Mouse (Mus musculus): Measurements from ENCODE around the gene Asphd1. TPM values are rescaled to one million over a fixed set of nuclear protein-coding genes. Genes with fewer than 3 reads are reported as not detected.
A peak's percentile ranks its signal among the peaks of the same experiment; 100 is the strongest.
"Not testable (repeated sequence)": the region's sequence is repeated elsewhere in the genome, so short reads cannot be mapped to it uniquely, and the experiment has no call there.

The Asphd1 gene
- total RNA-seq, 2 experiments from 2014 or later: not detected

DNA sequence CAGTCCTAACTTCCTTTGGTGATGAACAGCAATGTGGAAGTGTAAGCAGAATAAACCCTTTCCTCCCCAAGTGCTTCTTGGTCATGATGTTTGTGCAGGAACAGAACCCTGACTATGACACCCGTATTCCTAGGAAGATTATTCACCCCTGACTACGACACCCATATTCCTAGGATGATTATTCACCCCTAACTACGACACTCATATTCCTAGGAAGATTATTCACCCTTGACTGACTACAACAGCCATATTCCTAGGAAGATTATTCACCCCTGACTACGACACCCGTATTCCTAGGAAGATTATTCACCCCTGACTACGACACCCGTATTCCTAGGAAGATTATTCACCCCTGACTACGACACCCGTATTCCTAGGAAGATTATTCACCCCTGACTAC is 49.6 kb downstream of the Asphd1 start:
- not testable (repeated sequence) for ATAC-seq (replicated peaks; ENCODE audit: low FRiP score, low TSS enrichment, poor library complexity, severe bottlenecking)

GRCm38 (mm10) chr7:126898102-126898990 is 51.0 kb downstream of the Asphd1 start:
- peak; percentile 94 for ATAC-seq (replicated peaks; ENCODE audit: low FRiP score, low TSS enrichment, poor library complexity, severe bottlenecking)

DNA sequence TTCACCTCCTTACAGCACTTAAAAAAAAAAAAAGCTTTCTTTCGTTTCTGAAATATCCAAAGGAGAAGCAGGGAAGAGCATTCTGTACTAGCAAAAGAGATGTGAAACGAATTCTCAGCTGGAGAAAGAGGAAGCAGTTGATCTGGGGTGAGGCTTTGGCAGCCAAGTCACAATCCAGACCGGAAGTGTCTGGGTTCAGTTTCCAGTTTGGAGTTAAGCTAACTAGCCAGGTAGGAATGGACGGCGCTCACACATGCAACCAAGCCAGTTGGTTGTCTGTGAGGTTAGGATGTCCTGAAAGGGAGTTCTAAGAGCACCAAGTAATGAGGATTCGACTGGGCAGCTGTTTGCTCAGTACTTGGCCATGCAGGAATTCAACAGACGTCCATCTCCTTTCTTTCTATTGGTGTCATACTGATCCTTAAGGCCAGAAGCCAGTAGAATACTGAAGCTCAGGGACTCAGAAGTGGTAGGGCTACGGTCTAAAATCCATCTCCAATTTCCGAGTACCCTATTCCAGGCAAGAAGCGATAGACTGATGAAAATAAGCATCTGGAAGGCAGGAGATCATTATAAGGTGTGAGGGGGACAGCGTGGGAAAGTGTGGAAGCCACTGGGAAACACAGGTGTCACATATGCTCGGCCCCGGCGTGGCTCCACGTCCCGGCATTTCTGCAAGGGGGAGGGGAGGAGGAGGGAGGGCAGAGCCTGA is 51.8 kb downstream of the Asphd1 start:
- peak; percentile 72 for ATAC-seq (replicated peaks; ENCODE audit: low FRiP score, low TSS enrichment, poor library complexity, severe bottlenecking)

DNA sequence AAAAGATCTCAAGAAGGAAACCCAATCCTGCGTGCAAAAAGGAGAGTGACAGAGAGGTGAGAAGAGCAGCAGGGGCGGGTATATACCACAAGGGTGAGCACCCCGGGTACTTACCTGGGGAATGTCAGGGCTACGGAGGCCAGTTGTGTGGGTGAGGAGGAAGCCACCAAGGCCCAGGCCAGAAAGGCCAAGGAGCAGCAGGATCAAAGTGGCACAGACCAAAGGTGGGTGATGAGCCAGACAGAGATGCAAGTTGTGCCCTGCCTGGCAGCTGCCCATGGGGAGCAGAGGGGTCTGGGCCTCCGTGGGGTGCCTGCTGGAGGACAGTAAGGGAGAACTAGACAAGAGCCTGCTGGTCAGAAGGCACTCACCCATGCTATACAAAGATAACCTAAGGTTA is 52.5 kb downstream of the Asphd1 start:
- no peak for ATAC-seq (replicated peaks; ENCODE audit: low FRiP score, low TSS enrichment, poor library complexity, severe bottlenecking)

Other genes with a start within 250 kb of the Asphd1 start
- 31.8 and 35.5 TPM in 2 replicates for gene Coro1a, start 241.8 kb downstream of the Asphd1 start, total RNA-seq (2014; fragmentation: Nextera tagmentation)
- 40.7 and 41.2 TPM in 2 replicates for gene Coro1a, start 241.8 kb downstream of the Asphd1 start, total RNA-seq (2017)
- 41.0 and 45.1 TPM in 2 replicates for gene Mapk3, start 190.0 kb downstream of the Asphd1 start, total RNA-seq (2014; fragmentation: Nextera tagmentation)
- gene Mapk3, start 190.0 kb downstream of the Asphd1 start, total RNA-seq (2017): 17.5 and 20.1 TPM in 2 replicates
- gene Gdpd3, start 183.2 kb downstream of the Asphd1 start, total RNA-seq (2014; fragmentation: Nextera tagmentation): 0.26 and 2.5 TPM in 2 replicates
- gene Gdpd3, start 183.2 kb downstream of the Asphd1 start, total RNA-seq (2017): 0.09 TPM in 1 of 2 replicates, not detected in the other
- gene Ypel3, start 172.6 kb downstream of the Asphd1 start, total RNA-seq (2014; fragmentation: Nextera tagmentation): 26.6 and 40.6 TPM in 2 replicates
- 20.2 and 22.6 TPM in 2 replicates for gene Ypel3, start 172.6 kb downstream of the Asphd1 start, total RNA-seq (2017)
- 0.69 and 3.1 TPM in 2 replicates for gene Tbx6, start 168.1 kb downstream of the Asphd1 start, total RNA-seq (2014; fragmentation: Nextera tagmentation)
- gene Tbx6, start 168.1 kb downstream of the Asphd1 start, total RNA-seq (2017): not detected in 2 replicates
- 176 and 189 TPM in 2 replicates for gene Ppp4c, start 157.1 kb downstream of the Asphd1 start, total RNA-seq (2014; fragmentation: Nextera tagmentation)
- gene Ppp4c, start 157.1 kb downstream of the Asphd1 start, total RNA-seq (2017): 104 and 127 TPM in 2 replicates
- 0.61 TPM in 1 of 2 replicates, not detected in the other for gene Fam57b, start 151.9 kb downstream of the Asphd1 start, total RNA-seq (2014; fragmentation: Nextera tagmentation)
- gene Fam57b, start 151.9 kb downstream of the Asphd1 start, total RNA-seq (2017): 0.42 TPM in 1 of 2 replicates, not detected in the other
- not detected in 2 replicates for gene 4930451I11Rik, start 117.9 kb downstream of the Asphd1 start, total RNA-seq (2014; fragmentation: Nextera tagmentation)
- not detected in 2 replicates for gene 4930451I11Rik, start 117.9 kb downstream of the Asphd1 start, total RNA-seq (2017)
- not detected in 2 replicates for gene Doc2a, start 102.2 kb downstream of the Asphd1 start, total RNA-seq (2014; fragmentation: Nextera tagmentation)
- gene Doc2a, start 102.2 kb downstream of the Asphd1 start, total RNA-seq (2017): not detected in 2 replicates
- gene Hirip3, start 87.6 kb downstream of the Asphd1 start, total RNA-seq (2014; fragmentation: Nextera tagmentation): 51.6 and 123 TPM in 2 replicates
- 327 and 333 TPM in 2 replicates for gene Hirip3, start 87.6 kb downstream of the Asphd1 start, total RNA-seq (2017)
- gene Ino80e, start 87.2 kb downstream of the Asphd1 start, total RNA-seq (2014; fragmentation: Nextera tagmentation): 124 and 132 TPM in 2 replicates
- gene Ino80e, start 87.2 kb downstream of the Asphd1 start, total RNA-seq (2017): 29.4 and 45.6 TPM in 2 replicates
- 36.1 and 44.2 TPM in 2 replicates for gene Taok2, start 64.9 kb downstream of the Asphd1 start, total RNA-seq (2014; fragmentation: Nextera tagmentation)
- gene Taok2, start 64.9 kb downstream of the Asphd1 start, total RNA-seq (2017): 22.1 and 25.1 TPM in 2 replicates
- 22.0 and 27.2 TPM in 2 replicates for gene Tmem219, start 26.7 kb downstream of the Asphd1 start, total RNA-seq (2014; fragmentation: Nextera tagmentation)
- 9.2 and 17.9 TPM in 2 replicates for gene Tmem219, start 26.7 kb downstream of the Asphd1 start, total RNA-seq (2017)
- gene Kctd13, start 20.7 kb downstream of the Asphd1 start, total RNA-seq (2014; fragmentation: Nextera tagmentation): 14.0 and 18.6 TPM in 2 replicates
- gene Kctd13, start 20.7 kb downstream of the Asphd1 start, total RNA-seq (2017): 9.0 and 22.1 TPM in 2 replicates
- 3.2 and 4.4 TPM in 2 replicates for gene Sez6l2, start 981 bp upstream of the Asphd1 start, total RNA-seq (2014; fragmentation: Nextera tagmentation)
- 0.76 TPM in 1 of 2 replicates, not detected in the other for gene Sez6l2, start 981 bp upstream of the Asphd1 start, total RNA-seq (2017)
- gene Cdipt, start 26.3 kb upstream of the Asphd1 start, total RNA-seq (2014; fragmentation: Nextera tagmentation): 61.3 and 70.2 TPM in 2 replicates
- 31.8 and 49.8 TPM in 2 replicates for gene Cdipt, start 26.3 kb upstream of the Asphd1 start, total RNA-seq (2017)
- gene Cdiptos, start 26.5 kb upstream of the Asphd1 start, total RNA-seq (2014; fragmentation: Nextera tagmentation): not detected in 2 replicates
- 0.23 TPM in 1 of 2 replicates, not detected in the other for gene Cdiptos, start 26.5 kb upstream of the Asphd1 start, total RNA-seq (2017)
- gene Mvp, start 65.0 kb upstream of the Asphd1 start, total RNA-seq (2014; fragmentation: Nextera tagmentation): 5.6 and 7.9 TPM in 2 replicates
- gene Mvp, start 65.0 kb upstream of the Asphd1 start, total RNA-seq (2017): 13.5 and 19.7 TPM in 2 replicates
- gene Pagr1b, start 66.9 kb upstream of the Asphd1 start, total RNA-seq (2014; fragmentation: Nextera tagmentation): 0.66 TPM in 1 of 2 replicates, not detected in the other
- gene Pagr1b, start 66.9 kb upstream of the Asphd1 start, total RNA-seq (2017): 4.5 and 8.7 TPM in 2 replicates
- 62.5 and 66.9 TPM in 2 replicates for gene Pagr1a, start 67.8 kb upstream of the Asphd1 start, total RNA-seq (2014; fragmentation: Nextera tagmentation)
- gene Pagr1a, start 67.8 kb upstream of the Asphd1 start, total RNA-seq (2017): 24.5 TPM in 1 of 2 replicates, not detected in the other
- gene Gm42742, start 71.5 kb upstream of the Asphd1 start, total RNA-seq (2014; fragmentation: Nextera tagmentation): 0.47 and 3.3 TPM in 2 replicates
- 22.6 TPM in 1 of 2 replicates, not detected in the other for gene Gm42742, start 71.5 kb upstream of the Asphd1 start, total RNA-seq (2017)
- gene Prrt2, start 71.6 kb upstream of the Asphd1 start, total RNA-seq (2014; fragmentation: Nextera tagmentation): 0.74 and 2.0 TPM in 2 replicates
- gene Prrt2, start 71.6 kb upstream of the Asphd1 start, total RNA-seq (2017): 0.80 and 2.3 TPM in 2 replicates
- gene Maz, start 77.5 kb upstream of the Asphd1 start, total RNA-seq (2014; fragmentation: Nextera tagmentation): 256 and 270 TPM in 2 replicates
- gene Maz, start 77.5 kb upstream of the Asphd1 start, total RNA-seq (2017): 54.2 and 70.0 TPM in 2 replicates
- 68.1 and 120 TPM in 2 replicates for gene Kif22, start 92.9 kb upstream of the Asphd1 start, total RNA-seq (2014; fragmentation: Nextera tagmentation)
- 56.1 and 67.7 TPM in 2 replicates for gene Kif22, start 92.9 kb upstream of the Asphd1 start, total RNA-seq (2017)
- gene Zg16, start 137.7 kb upstream of the Asphd1 start, total RNA-seq (2014; fragmentation: Nextera tagmentation): 61.9 and 97.7 TPM in 2 replicates
- 27.8 and 47.2 TPM in 2 replicates for gene Zg16, start 137.7 kb upstream of the Asphd1 start, total RNA-seq (2017)
- gene AI467606, start 141.8 kb upstream of the Asphd1 start, total RNA-seq (2014; fragmentation: Nextera tagmentation): 17.6 and 18.5 TPM in 2 replicates
- gene AI467606, start 141.8 kb upstream of the Asphd1 start, total RNA-seq (2017): 14.2 and 17.9 TPM in 2 replicates
- 4.4 and 8.2 TPM in 2 replicates for gene Qprt, start 172.6 kb upstream of the Asphd1 start, total RNA-seq (2014; fragmentation: Nextera tagmentation)
- 1.7 and 5.3 TPM in 2 replicates for gene Qprt, start 172.6 kb upstream of the Asphd1 start, total RNA-seq (2017)
- 134 and 142 TPM in 2 replicates for gene Spn, start 188.2 kb upstream of the Asphd1 start, total RNA-seq (2014; fragmentation: Nextera tagmentation)
- 294 and 351 TPM in 2 replicates for gene Spn, start 188.2 kb upstream of the Asphd1 start, total RNA-seq (2017)
- 49.6 and 54.8 TPM in 2 replicates for gene Cd2bp2, start 246.5 kb upstream of the Asphd1 start, total RNA-seq (2014; fragmentation: Nextera tagmentation)
- gene Cd2bp2, start 246.5 kb upstream of the Asphd1 start, total RNA-seq (2017): 51.8 and 63.3 TPM in 2 replicates